Mouse (Mus musculus): ENCODE results near the gene Camk2g. TPM values are rescaled to one million over a fixed set of nuclear protein-coding genes. Genes with fewer than 3 reads are reported as not detected.

The Camk2g gene
- 38.2 and 48.8 TPM in 2 replicates for polyA plus RNA-seq (2016; fragmentation: Nextera tagmentation; extraction: Ambion mirVana)

GRCm38 (mm10) chr14:20793758-20794531 is at the start of gene Camk2g:
TSS of gene Camk2g (minus strand) at chr14:20794088.
- H3K4me1 ChIP-seq (replicated peaks): peaks cover 58% of the 10 kb centered on the region
- H3K9me3 ChIP-seq: no peaks in the 10 kb centered on the region
- H3K27me3 ChIP-seq (ENCODE audit: insufficient read depth, poor library complexity, severe bottlenecking): peaks cover 3% of the 10 kb centered on the region; the same call in 1 of the 2 replicates
- DNase-seq (ENCODE audit: low spot score): peak; percentile 85
- H3K36me3 ChIP-seq: peaks cover 36% of the 10 kb centered on the region
- peak within 1 kb of the TSS; percentile 94 for H3K4me3 ChIP-seq
- H3K27ac ChIP-seq: peak within 1 kb of the TSS; percentile 95
- WGBS: under 1% methylated on average over 73 of the region's 76 CpGs

- WGBS: 84% methylated on average over 3 of the region's 3 CpGs
- H3K36me3 ChIP-seq: no peaks in the 10 kb centered on the region
These were observed 48.7 kb upstream of the Camk2g start for GRCm38 (mm10) chr14:20842629-20843028.

GRCm38 (mm10) chr14:20841526-20841925 is 47.6 kb upstream of the Camk2g start:
- DNase-seq (ENCODE audit: low spot score): no peak
- no peaks in the 10 kb centered on the region for H3K36me3 ChIP-seq
- WGBS: 86% methylated on average over 2 of the region's 2 CpGs
- no peaks in the 10 kb centered on the region for H3K9me3 ChIP-seq
- no peak overlapping the region for H3K4me3 ChIP-seq
- peaks cover 22% of the 10 kb centered on the region for H3K4me1 ChIP-seq (replicated peaks)
- H3K27me3 ChIP-seq (ENCODE audit: insufficient read depth, poor library complexity, severe bottlenecking): peaks cover 26% of the 10 kb centered on the region
- H3K27ac ChIP-seq: no peak overlapping the region

More at GRCm38 (mm10) chr14:20842629-20843028, 48.7 kb upstream of the Camk2g start:
- peaks cover 11% of the 10 kb centered on the region; the same call in 1 of the 2 replicates for H3K4me1 ChIP-seq (replicated peaks)
- no peaks in the 10 kb centered on the region for H3K9me3 ChIP-seq
- peaks cover 18% of the 10 kb centered on the region for H3K27me3 ChIP-seq (ENCODE audit: insufficient read depth, poor library complexity, severe bottlenecking)
- H3K4me3 ChIP-seq: no peak overlapping the region
- H3K27ac ChIP-seq: no peak overlapping the region
- DNase-seq (ENCODE audit: low spot score): no peak

- no peak overlapping the region for H3K4me3 ChIP-seq
These were observed 43.8 kb upstream of the Camk2g start for GRCm38 (mm10) chr14:20837681-20838080.

GRCm38 (mm10) chr14:20836905-20837376 is 43.1 kb upstream of the Camk2g start:
- no peak for DNase-seq (ENCODE audit: low spot score)

More at GRCm38 (mm10) chr14:20837681-20838080, 43.8 kb upstream of the Camk2g start:
- H3K9me3 ChIP-seq: no peaks in the 10 kb centered on the region
- 73% methylated on average over 7 of the region's 7 CpGs for WGBS
- no peak for DNase-seq (ENCODE audit: low spot score)
- no peak overlapping the region for H3K27ac ChIP-seq
- H3K27me3 ChIP-seq (ENCODE audit: insufficient read depth, poor library complexity, severe bottlenecking): peaks cover 36% of the 10 kb centered on the region
- no peaks in the 10 kb centered on the region for H3K36me3 ChIP-seq
- peaks cover 27% of the 10 kb centered on the region for H3K4me1 ChIP-seq (replicated peaks)

GRCm38 (mm10) chr14:20836171-20836904 is 42.5 kb upstream of the Camk2g start, which contains the start of gene Plau:
TSS of gene Plau (plus strand) at chr14:20836660.
- DNase-seq (ENCODE audit: low spot score): peak; percentile 76
- H3K36me3 ChIP-seq: no peaks in the 10 kb centered on the region
- H3K9me3 ChIP-seq: no peaks in the 10 kb centered on the region
- peaks cover 27% of the 10 kb centered on the region for H3K4me1 ChIP-seq (replicated peaks)
- H3K4me3 ChIP-seq: peak within 1 kb of the TSS; percentile 65
- H3K27ac ChIP-seq: peak within 1 kb of the TSS; percentile 85
- H3K27me3 ChIP-seq (ENCODE audit: insufficient read depth, poor library complexity, severe bottlenecking): peaks cover 36% of the 10 kb centered on the region
- under 1% methylated on average over 33 of the region's 33 CpGs for WGBS

More at GRCm38 (mm10) chr14:20836905-20837376, 43.1 kb upstream of the Camk2g start:
- WGBS: 8% methylated on average over 10 of the region's 10 CpGs
- peaks cover 27% of the 10 kb centered on the region for H3K4me1 ChIP-seq (replicated peaks)
- H3K9me3 ChIP-seq: no peaks in the 10 kb centered on the region
- H3K27ac ChIP-seq: peak overlapping the region; percentile 85
- H3K27me3 ChIP-seq (ENCODE audit: insufficient read depth, poor library complexity, severe bottlenecking): peaks cover 36% of the 10 kb centered on the region
- no peaks in the 10 kb centered on the region for H3K36me3 ChIP-seq
- H3K4me3 ChIP-seq: peak overlapping the region; percentile 65

GRCm38 (mm10) chr14:20834136-20834535 is 40.2 kb upstream of the Camk2g start:
- Histone ChIP-seq H3K36me3 (no peaks in the 10 kb centered on the region), H3K4me3 (no peak overlapping the region), H3K27ac (no peak overlapping the region), H3K27me3 (ENCODE audit: insufficient read depth, poor library complexity, severe bottlenecking) (peaks cover 32% of the 10 kb centered on the region), H3K9me3 (no peaks in the 10 kb centered on the region), H3K4me1 (replicated peaks) (peaks cover 22% of the 10 kb centered on the region)
- DNase-seq (ENCODE audit: low spot score): no peak
- 70% methylated on average over 7 of the region's 7 CpGs for WGBS

- peaks cover 27% of the 10 kb centered on the region for H3K27me3 ChIP-seq (ENCODE audit: insufficient read depth, poor library complexity, severe bottlenecking)
- H3K4me3 ChIP-seq: no peak overlapping the region
- no peaks in the 10 kb centered on the region for H3K9me3 ChIP-seq
- DNase-seq (ENCODE audit: low spot score): no peak
- H3K27ac ChIP-seq: no peak overlapping the region
- H3K36me3 ChIP-seq: no peaks in the 10 kb centered on the region
- WGBS: 88% methylated on average over 4 of the region's 4 CpGs
- peaks cover 19% of the 10 kb centered on the region for H3K4me1 ChIP-seq (replicated peaks)
These were observed 39.6 kb upstream of the Camk2g start for GRCm38 (mm10) chr14:20833525-20833924.

GRCm38 (mm10) chr14:20831915-20832314 is 38.0 kb upstream of the Camk2g start:
- no peak for DNase-seq (ENCODE audit: low spot score)
- Histone ChIP-seq H3K36me3 (no peaks in the 10 kb centered on the region), H3K27me3 (ENCODE audit: insufficient read depth, poor library complexity, severe bottlenecking) (peaks cover 11% of the 10 kb centered on the region), H3K9me3 (no peaks in the 10 kb centered on the region), H3K4me3 (no peak overlapping the region), H3K4me1 (replicated peaks) (peaks cover 9% of the 10 kb centered on the region), H3K27ac (no peak overlapping the region)
- WGBS: 76% methylated on average over 1 of the region's 1 CpGs

GRCm38 (mm10) chr14:20831141-20831910 is 37.4 kb upstream of the Camk2g start:
- Histone ChIP-seq H3K36me3 (no peaks in the 10 kb centered on the region), H3K27me3 (ENCODE audit: insufficient read depth, poor library complexity, severe bottlenecking) (peaks cover 10% of the 10 kb centered on the region), H3K9me3 (no peaks in the 10 kb centered on the region), H3K4me3 (no peak overlapping the region), H3K27ac (no peak overlapping the region), H3K4me1 (replicated peaks) (peaks cover 4% of the 10 kb centered on the region; the same call in 1 of the 2 replicates)
- WGBS: 87% methylated on average over 9 of the region's 9 CpGs
- DNase-seq (ENCODE audit: low spot score): no peak

GRCm38 (mm10) chr14:20829523-20830366 is 35.9 kb upstream of the Camk2g start:
- Histone ChIP-seq H3K36me3 (no peaks in the 10 kb centered on the region), H3K4me3 (no peak overlapping the region), H3K4me1 (replicated peaks) (no peaks in the 10 kb centered on the region), H3K27me3 (ENCODE audit: insufficient read depth, poor library complexity, severe bottlenecking) (peaks cover 3% of the 10 kb centered on the region), H3K9me3 (no peaks in the 10 kb centered on the region), H3K27ac (no peak overlapping the region)
- no peak for DNase-seq (ENCODE audit: low spot score)
- 88% methylated on average over 12 of the region's 12 CpGs for WGBS

All from hindbrain, embryonic 10.5 days (tissue).